Mouse (Mus musculus) liver, postnatal 0 days (tissue): ENCODE measurements around the gene Tmem98.

ENCODE experiments used
- CTCF ChIP-seq: sonication (generic); IDR thresholded peaks from 2 replicates; pipeline ENCODE4 v1.5.1; 2016; ENCODE audit warnings: antibody characterized with exemption, low read depth
- EP300 ChIP-seq: IDR thresholded peaks from 2 replicates; pipeline ENCODE4 v1.6.1; 2016; ENCODE audit warnings: antibody characterized with exemption, low read depth, mild to moderate bottlenecking

DNA sequence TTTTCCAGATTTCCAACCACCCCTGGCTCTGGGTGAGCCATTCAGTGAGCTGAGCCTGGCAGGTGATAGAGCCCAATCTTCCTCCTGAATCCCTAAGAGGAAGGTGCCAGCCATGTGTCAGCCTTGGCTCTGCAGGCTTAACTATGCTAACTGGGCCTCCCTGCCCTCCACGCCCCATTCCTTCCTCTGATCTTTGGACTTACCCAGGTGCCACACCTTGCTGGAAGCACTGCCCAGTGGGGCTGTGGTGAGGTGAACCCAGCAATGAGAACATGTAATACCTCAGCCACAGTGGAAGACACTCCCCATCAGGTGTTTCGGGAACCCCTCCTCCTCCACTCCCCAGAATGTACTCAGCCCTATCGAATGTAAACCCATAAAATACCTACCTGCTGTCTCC, 10.1 kb downstream of the Tmem98 start:
- TF ChIP-seq EP300 (no peak), CTCF (no peak)
